Mouse (Mus musculus) kidney, adult 9 months (tissue): ENCODE measurements at regions not wholly inside any gene's neighbourhood (a gene's known extent, or its start where the extent isn't known, plus 50 kb on each side); places are given as distances from the start of the nearest gene placed in this dataset.

Source experiments
- DNase-seq: peaks from one replicate; pipeline ENCODE4 v3.0.0; 2022

GRCm38 (mm10) chrX:39104671-39105070 is 241.4 kb upstream of the Cypt15 start:
- DNase-seq = no peak

- DNase-seq = no peak
Observed at GRCm38 (mm10) chrX:39105921-39106320, 240.1 kb upstream of the Cypt15 start.

GRCm38 (mm10) chrX:39129331-39129730 is 216.7 kb upstream of the Cypt15 start:
- peak; percentile 53 for DNase-seq
